Mouse (Mus musculus) intestine, embryonic 14.5 days (tissue): ENCODE results near the gene Atp6v1e1. TPM values are rescaled to one million over a fixed set of nuclear protein-coding genes. Genes with fewer than 3 reads are reported as not detected.

Experiments
- ATAC-seq: fragments of 200-750 bp; cut with Nextera tagmentation; replicated peaks from 2 replicates; pipeline ENCODE4 v1.8.0; 2017; ENCODE audit warnings: low read depth, moderate number of reproducible peaks, moderate TSS enrichment, moderate library complexity; ENCODE audit not compliant: low FRiP score, low TSS enrichment
- DNase-seq: peaks from one replicate; pipeline ENCODE4 v3.0.0-alpha.2; 2018; ENCODE audit warnings: low spot score
- H3K27ac ChIP-seq: fragments of 300-500 bp; sonication (generic); 2 replicates; pipeline ENCODE4 v1.5.1; 2014; ENCODE audit warnings: low read depth, mild to moderate bottlenecking, control low read depth
- H3K27me3 ChIP-seq: fragments of 300-500 bp; sonication (generic); replicated peaks from 2 replicates; pipeline ENCODE4 v1.6.1; 2014; ENCODE audit warnings: low read length, control low read depth; ENCODE audit not compliant: control insufficient read depth, insufficient read depth
- H3K36me3 ChIP-seq: fragments of 300-500 bp; sonication (generic); 2 replicates; pipeline ENCODE4 v1.6.1; 2014; ENCODE audit warnings: low read length, control low read depth; ENCODE audit not compliant: control insufficient read depth, insufficient read depth
- H3K4me1 ChIP-seq: fragments of 300-500 bp; sonication (generic); replicated peaks from 2 replicates; pipeline ENCODE4 v1.6.1; 2014; ENCODE audit warnings: low read length, control low read depth, mixed read lengths; ENCODE audit not compliant: control insufficient read depth, insufficient read depth
- H3K4me2 ChIP-seq: fragments of 300-500 bp; sonication (generic); 2 replicates; pipeline ENCODE4 v1.6.1; 2014; ENCODE audit warnings: low read length
- H3K4me3 ChIP-seq: fragments of 300-500 bp; sonication (generic); 2 replicates; pipeline ENCODE4 v1.5.1; 2014; ENCODE audit warnings: low read depth, low read length, control low read depth, mixed read lengths
- H3K9ac ChIP-seq: fragments of 300-500 bp; sonication (generic); 2 replicates; pipeline ENCODE4 v1.6.1; 2014; ENCODE audit warnings: mild to moderate bottlenecking, low read length
- H3K9me3 ChIP-seq: fragments of 300-500 bp; sonication (generic); 2 replicates; pipeline ENCODE4 v1.6.1; 2016; ENCODE audit warnings: low read length, control low read depth; ENCODE audit not compliant: control insufficient read depth
- WGBS: fragments of 180-500 bp; shearing (Covaris S2); extraction: QIAGEN DNeasy Blood & Tissue Kit; methylation state at CpG from one replicate; pipeline ENCODE4 v1.1.7; 2014; 5-methylcytosine and 5-hydroxymethylcytosine counted together
- polyA plus RNA-seq: library from polyadenylated mRNA; unstranded; fragments of >200 nt; fragmentation: Nextera tagmentation; extraction: Ambion mirVana; gene quantifications from 2 replicates; pipeline ENCODE4 v1.2.1, GENCODE M21; 2014

Gene Atp6v1e1
- polyA plus RNA-seq, 1 experiment from 2014 or later, result 116 TPM

- Histone ChIP-seq H3K9me3 (no peaks in the 10 kb centered on the region), H3K4me3 (no peak overlapping the region), H3K27ac (no peak overlapping the region), H3K4me2 (no peak overlapping the region), H3K9ac (no peak overlapping the region), H3K4me1 (no peaks in the 10 kb centered on the region), H3K36me3 (peaks cover 81% of the 10 kb centered on the region), H3K27me3 (no peaks in the 10 kb centered on the region)
- ATAC-seq (peak; percentile 41; the same call in 1 of the 2 replicates), DNase-seq (no peak)
- 71% methylated on average over 5 of the region's 5 CpGs for WGBS
Observed at GRCm38 (mm10) chr6:120806999-120807737, 15.4 kb downstream of the Atp6v1e1 start.

GRCm38 (mm10) chr6:120799581-120800041 is 23.0 kb downstream of the Atp6v1e1 start:
- Histone ChIP-seq H3K27me3 (no peaks in the 10 kb centered on the region), H3K4me3 (no peak overlapping the region), H3K27ac (no peak overlapping the region), H3K9ac (no peak overlapping the region), H3K9me3 (no peaks in the 10 kb centered on the region), H3K4me2 (no peak overlapping the region), H3K4me1 (no peaks in the 10 kb centered on the region), H3K36me3 (peaks cover 91% of the 10 kb centered on the region)
- DNase-seq, result no peak
- WGBS, result 90% methylated on average over 4 of the region's 4 CpGs
- ATAC-seq, result no peak

GRCm38 (mm10) chr6:120798905-120799304 is 23.7 kb downstream of the Atp6v1e1 start:
- 92% methylated on average over 4 of the region's 4 CpGs for WGBS
- peaks cover 91% of the 10 kb centered on the region for H3K36me3 ChIP-seq
- H3K4me3 ChIP-seq, result no peak overlapping the region

GRCm38 (mm10) chr6:120798019-120798418 is 24.6 kb downstream of the Atp6v1e1 start:
- H3K27ac ChIP-seq, result no peak overlapping the region
- peaks cover 91% of the 10 kb centered on the region for H3K36me3 ChIP-seq
- WGBS, result 86% methylated on average over 7 of the region's 7 CpGs

More at GRCm38 (mm10) chr6:120798905-120799304, 23.7 kb downstream of the Atp6v1e1 start:
- Histone ChIP-seq H3K9ac (no peak overlapping the region), H3K4me1 (no peaks in the 10 kb centered on the region), H3K9me3 (no peaks in the 10 kb centered on the region), H3K27ac (no peak overlapping the region), H3K4me2 (no peak overlapping the region), H3K27me3 (no peaks in the 10 kb centered on the region)
- DNase-seq (no peak), ATAC-seq (no peak)

GRCm38 (mm10) chr6:120796111-120796510 is 26.5 kb downstream of the Atp6v1e1 start:
- DNase-seq, result no peak
- no peak overlapping the region for H3K27ac ChIP-seq
- WGBS, result 86% methylated on average over 2 of the region's 2 CpGs
- no peak overlapping the region for H3K9ac ChIP-seq
- no peaks in the 10 kb centered on the region for H3K27me3 ChIP-seq
- no peak overlapping the region for H3K4me3 ChIP-seq
- H3K4me1 ChIP-seq, result no peaks in the 10 kb centered on the region
- no peak overlapping the region for H3K4me2 ChIP-seq
- ATAC-seq, result no peak
- no peaks in the 10 kb centered on the region for H3K9me3 ChIP-seq
- H3K36me3 ChIP-seq, result peaks cover 86% of the 10 kb centered on the region

More at GRCm38 (mm10) chr6:120798019-120798418, 24.6 kb downstream of the Atp6v1e1 start:
- H3K4me3 ChIP-seq, result no peak overlapping the region
- no peaks in the 10 kb centered on the region for H3K27me3 ChIP-seq
- no peak for DNase-seq
- no peaks in the 10 kb centered on the region for H3K4me1 ChIP-seq
- H3K9ac ChIP-seq, result no peak overlapping the region
- ATAC-seq, result no peak
- no peaks in the 10 kb centered on the region for H3K9me3 ChIP-seq
- no peak overlapping the region for H3K4me2 ChIP-seq

DNA sequence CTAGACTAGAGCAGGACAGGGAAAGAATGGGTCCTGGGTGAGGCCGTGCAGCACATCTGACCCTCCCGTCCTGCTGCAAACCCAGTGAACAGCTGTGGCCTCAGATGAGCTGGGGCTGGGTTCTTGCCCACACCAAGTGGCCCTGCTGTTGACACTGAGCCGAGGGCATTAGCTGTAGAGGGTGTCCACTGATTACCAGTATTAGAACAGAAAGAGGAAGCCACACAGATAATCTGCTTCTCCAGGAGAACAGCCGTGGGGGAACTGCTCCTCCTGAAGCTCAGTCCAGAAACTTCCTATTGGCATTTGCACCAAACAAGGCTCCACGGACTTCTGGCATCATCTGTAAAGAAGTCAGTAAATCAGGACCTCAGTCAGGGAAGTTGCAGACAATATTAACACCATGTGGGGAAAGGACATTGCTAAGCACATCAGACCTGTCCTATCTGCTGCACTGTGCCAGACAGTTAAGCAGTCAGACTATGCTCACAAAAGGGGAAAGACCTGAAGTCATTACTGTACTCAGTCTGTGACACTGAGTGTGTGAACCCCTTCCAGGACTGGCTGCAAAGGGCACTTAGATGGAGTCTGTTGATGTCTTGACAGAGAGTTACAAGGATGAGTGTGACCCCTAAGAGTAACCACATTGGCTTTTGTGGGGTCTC is 27.0 kb downstream of the Atp6v1e1 start:
- 78% methylated on average over 5 of the region's 5 CpGs for WGBS
- ATAC-seq (no peak), DNase-seq (no peak)
- Histone ChIP-seq H3K9me3 (no peaks in the 10 kb centered on the region), H3K4me1 (no peaks in the 10 kb centered on the region), H3K27me3 (no peaks in the 10 kb centered on the region), H3K36me3 (peaks cover 82% of the 10 kb centered on the region), H3K4me2 (no peak overlapping the region), H3K27ac (no peak overlapping the region), H3K9ac (no peak overlapping the region), H3K4me3 (no peak overlapping the region)

DNA sequence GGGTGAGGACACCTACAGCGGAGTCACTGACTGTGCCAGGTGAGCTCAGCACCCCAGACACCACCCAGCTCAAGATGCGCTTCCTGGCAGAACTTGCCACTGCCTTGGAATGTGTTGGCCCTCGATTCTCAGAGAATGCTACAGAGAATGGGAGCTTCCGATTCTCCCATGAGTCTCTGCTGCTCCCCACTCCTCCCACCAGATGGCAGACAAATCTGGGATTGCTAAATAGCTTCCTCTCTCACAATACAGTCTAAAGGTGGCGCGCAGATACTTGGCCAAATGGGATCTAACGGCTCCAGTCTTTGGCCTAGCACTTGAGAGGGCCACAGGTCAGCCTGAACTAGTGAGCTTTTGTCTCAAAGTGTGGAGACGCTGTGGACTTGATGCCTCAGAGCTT is 29.6 kb downstream of the Atp6v1e1 start:
- no peak overlapping the region for H3K4me2 ChIP-seq
- H3K9ac ChIP-seq, result no peak overlapping the region
- ATAC-seq (no peak), DNase-seq (no peak)
- H3K27me3 ChIP-seq, result no peaks in the 10 kb centered on the region
- H3K4me3 ChIP-seq, result no peak overlapping the region
- H3K36me3 ChIP-seq, result peaks cover 58% of the 10 kb centered on the region
- H3K9me3 ChIP-seq, result no peaks in the 10 kb centered on the region
- H3K4me1 ChIP-seq, result no peaks in the 10 kb centered on the region
- WGBS, result 86% methylated on average over 8 of the region's 8 CpGs
- no peak overlapping the region for H3K27ac ChIP-seq

- no peak overlapping the region for H3K4me2 ChIP-seq
- ATAC-seq, result no peak
- no peak for DNase-seq
- H3K9ac ChIP-seq, result no peak overlapping the region
- H3K4me3 ChIP-seq, result no peak overlapping the region
- H3K36me3 ChIP-seq, result peaks cover 37% of the 10 kb centered on the region
- H3K9me3 ChIP-seq, result no peaks in the 10 kb centered on the region
- no peaks in the 10 kb centered on the region for H3K27me3 ChIP-seq
- WGBS, result 69% methylated on average over 5 of the region's 5 CpGs
- no peak overlapping the region for H3K27ac ChIP-seq
- H3K4me1 ChIP-seq, result no peaks in the 10 kb centered on the region
Observed at GRCm38 (mm10) chr6:120790717-120791116, 31.9 kb downstream of the Atp6v1e1 start.
